Mouse (Mus musculus) embryonic stem cell, embryonic (primary cell): Measurements from ENCODE around the gene Psmc3ip.

Experiments
- CTCF ChIA-PET, 4 experiments: fragments of 300-600 bp in 2 of 4; fragments of 350-600 bp in 2 of 4; sonication (Branson Sonifier 250); formaldehyde crosslinking; loops; one replicate each; lab custom pipeline; 2022; ENCODE audit warnings: inconsistent platforms in 2 of 4; lab: Charles Lee
- POLR2A ChIA-PET, 4 experiments: fragments of 300-600 bp in 2 of 4; fragments of 350-600 bp in 2 of 4; sonication (Branson Sonifier 250); formaldehyde crosslinking; loops; one replicate each; lab custom pipeline; 2022; ENCODE audit warnings: antibody characterized with exemption in 4 of 4, inconsistent platforms in 1 of 4; lab: Charles Lee

The Psmc3ip gene

GRCm38 (mm10) chr11:101094930-101095313, 314 bp downstream of the Psmc3ip start:
- POLR2A ChIA-PET: interaction anchor here (0.6 to 4.2 kb wide), 45 partner anchors 7 to 349 kb away, joined by 3 to 39 read pairs (median 4); partner anchors contain the start of genes Coasy (in 3 of the 4), Mlx (in 2 of the 4), Naglu (in 2 of the 4) and Plekhh3 (in 2 of the 4)
- CTCF ChIA-PET: interaction anchor here (0.6 to 2.4 kb wide), 31 partner anchors 8 to 772 kb away, joined by 3 to 18 read pairs (median 4); partner anchors contain the start of genes Coasy (in 2 of the 4), Plekhh3 (in 2 of the 4), Retreg3 (in 2 of the 4) and Tubg1 (in 2 of the 4)

DNA sequence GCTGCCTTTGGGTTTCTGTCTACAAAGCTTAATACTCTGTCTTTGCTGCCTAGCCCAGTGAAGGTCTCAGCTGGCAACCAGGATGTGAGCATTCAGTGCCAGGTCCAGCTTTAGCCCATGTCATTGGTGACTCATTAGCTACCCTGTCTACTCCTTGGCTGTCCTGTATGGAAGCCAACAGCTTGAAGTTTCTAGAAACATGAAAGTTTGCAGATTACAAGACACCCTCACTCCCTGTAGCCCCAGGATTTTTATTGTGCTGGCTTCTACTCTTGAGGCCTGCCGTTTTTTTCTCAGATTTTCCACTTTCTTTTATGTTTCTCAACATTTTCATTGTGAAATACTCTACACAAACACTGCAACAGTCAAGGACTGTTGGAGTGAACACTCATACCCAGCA, 5.3 kb downstream of the Psmc3ip start:
- POLR2A ChIA-PET: interaction anchor here in 2 of 4 experiments (1.0 to 6.2 kb wide), 5 partner anchors 9 to 63 kb away, joined by 3 to 26 read pairs (median 6); partner anchors contain the start of gene Hsd17b1 (in 1 of the 2)
- CTCF ChIA-PET: no interaction called here

GRCm38 (mm10) chr11:101087682-101088055, 7.6 kb downstream of the Psmc3ip start:
- ChIA-PET CTCF (interaction anchor here in 3 of 4 experiments (0.7 to 2.4 kb wide), 6 partner anchors 11 to 113 kb away, joined by 3 to 8 read pairs (median 6); no protein-coding TSS in a partner anchor), POLR2A (interaction anchor here (0.6 to 6.2 kb wide), 27 partner anchors 8 to 795 kb away, joined by 3 to 26 read pairs (median 4); partner anchors contain the start of genes Psmc3ip (in 3 of the 4), Retreg3 (in 2 of the 4), Tubg1 (in 2 of the 4) and Atp6v0a1 (in 1 of the 4))

- CTCF ChIA-PET: interaction anchor here in 3 of 4 experiments (0.7 to 2.4 kb wide), 8 partner anchors 8 to 114 kb away, joined by 3 to 9 read pairs (median 8); partner anchors contain the start of gene Psmc3ip (in 1 of the 3)
- POLR2A ChIA-PET: interaction anchor here (0.6 to 6.2 kb wide), 30 partner anchors 7 to 794 kb away, joined by 3 to 39 read pairs (median 5); partner anchors contain the start of genes Psmc3ip (in 3 of the 4), Naglu (in 2 of the 4), Retreg3 (in 2 of the 4) and Tubg1 (in 2 of the 4)
These were observed 8.2 kb downstream of the Psmc3ip start, which contains the start of gene Mlx for GRCm38 (mm10) chr11:101086756-101087681. Gene Mlx (plus strand): TSS chr11:101087277.

GRCm38 (mm10) chr11:101086323-101086674, 8.9 kb downstream of the Psmc3ip start:
- ChIA-PET POLR2A (interaction anchor here in 2 of 4 experiments (0.6 to 6.2 kb wide), 15 partner anchors 8 to 565 kb away, joined by 3 to 39 read pairs (median 5); partner anchors contain the start of genes Psmc3ip (in 2 of the 2), Becn1 (in 1 of the 2), Hsd17b1 (in 1 of the 2) and Naglu (in 1 of the 2)), CTCF (interaction anchor here in 3 of 4 experiments (0.5 to 2.4 kb wide), 6 partner anchors 9 to 144 kb away, joined by 4 to 9 read pairs (median 8); partner anchors contain the start of gene Psmc3ip (in 1 of the 3))

DNA sequence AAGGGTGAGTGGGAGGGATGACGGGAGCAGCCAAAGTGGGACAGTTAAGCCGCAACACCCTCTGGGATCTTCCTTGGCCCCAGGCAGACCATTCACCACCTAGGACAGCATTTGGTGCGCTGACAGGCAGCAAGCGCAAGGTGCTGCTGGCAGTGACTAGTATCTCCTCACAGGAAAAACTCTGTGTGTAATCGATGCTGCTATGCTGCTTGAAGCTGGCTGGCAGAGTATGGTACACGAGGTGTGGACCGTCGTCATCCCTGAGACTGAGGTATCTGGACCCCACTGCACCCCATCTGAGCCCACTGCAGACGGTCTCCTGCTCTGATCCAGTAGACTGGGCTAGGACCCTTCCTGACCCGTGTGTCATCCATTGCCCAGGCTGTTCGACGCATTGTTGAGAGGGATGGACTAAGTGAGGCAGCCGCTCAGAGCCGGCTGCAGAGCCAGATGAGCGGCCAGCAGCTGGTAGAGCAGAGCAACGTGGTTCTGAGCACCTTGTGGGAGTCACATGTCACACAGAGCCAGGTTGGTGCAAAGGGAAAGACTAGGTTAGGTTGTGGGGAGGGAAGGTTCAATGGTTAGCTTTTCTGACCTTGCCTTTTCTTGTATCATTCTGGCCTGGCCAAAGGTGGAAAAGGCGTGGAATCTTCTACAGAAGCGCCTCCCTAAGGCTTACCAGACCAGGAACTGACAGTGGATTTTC, 9.5 kb downstream of the Psmc3ip start:
- ChIA-PET CTCF (interaction anchor here in 2 of 4 experiments (0.5 to 1.5 kb wide), 3 partner anchors 9 to 144 kb away, joined by 4 to 8 read pairs (median 5); partner anchors contain the start of gene Psmc3ip (in 1 of the 2)), POLR2A (interaction anchor here in 3 of 4 experiments (0.6 to 6.2 kb wide), 12 partner anchors 8 to 216 kb away, joined by 3 to 39 read pairs (median 4); partner anchors contain the start of genes Psmc3ip (in 3 of the 3), Becn1 (in 1 of the 3), Hsd17b1 (in 1 of the 3) and Naglu (in 1 of the 3))

- POLR2A ChIA-PET: interaction anchor here in 2 of 4 experiments (1.0 to 5.4 kb wide), 5 partner anchors 9 to 91 kb away, joined by 3 to 39 read pairs (median 8); partner anchors contain the start of genes Psmc3ip (in 2 of the 2) and Naglu (in 1 of the 2)
- CTCF ChIA-PET: interaction anchor here in 1 of 4 experiments (0.6 to 1.4 kb wide), 2 partner anchors 11 to 47 kb away, joined by 3 to 4 read pairs; partner anchors contain the start of gene Psmc3ip
These were observed 10.4 kb downstream of the Psmc3ip start for GRCm38 (mm10) chr11:101084811-101085210.

GRCm38 (mm10) chr11:101084246-101084645, 11.0 kb downstream of the Psmc3ip start:
- ChIA-PET CTCF (interaction anchor here in 1 of 4 experiments (0.6 to 1.4 kb wide), 2 partner anchors 11 to 48 kb away, joined by 3 to 4 read pairs; partner anchors contain the start of gene Psmc3ip), POLR2A (interaction anchor here in 3 of 4 experiments (0.6 to 5.4 kb wide), 6 partner anchors 9 to 211 kb away, joined by 3 to 39 read pairs (median 9); partner anchors contain the start of genes Psmc3ip (in 2 of the 3) and Naglu (in 1 of the 3))

- ChIA-PET POLR2A (interaction anchor here in 3 of 4 experiments (0.6 to 5.4 kb wide), 15 partner anchors 8 to 763 kb away, joined by 3 to 39 read pairs (median 7); partner anchors contain the start of genes Naglu (in 2 of the 3), Psmc3ip (in 2 of the 3), Rpl27 (in 2 of the 3) and Becn1 (in 1 of the 3)), CTCF (interaction anchor here (0.6 to 1.5 kb wide), 16 partner anchors 9 to 233 kb away, joined by 3 to 12 read pairs (median 4); partner anchors contain the start of genes Becn1 (in 1 of the 4), Naglu (in 1 of the 4), Plekhh3 (in 1 of the 4) and Psmc3ip (in 1 of the 4))
These were observed 12.0 kb downstream of the Psmc3ip start for GRCm38 (mm10) chr11:101083083-101083697.

DNA sequence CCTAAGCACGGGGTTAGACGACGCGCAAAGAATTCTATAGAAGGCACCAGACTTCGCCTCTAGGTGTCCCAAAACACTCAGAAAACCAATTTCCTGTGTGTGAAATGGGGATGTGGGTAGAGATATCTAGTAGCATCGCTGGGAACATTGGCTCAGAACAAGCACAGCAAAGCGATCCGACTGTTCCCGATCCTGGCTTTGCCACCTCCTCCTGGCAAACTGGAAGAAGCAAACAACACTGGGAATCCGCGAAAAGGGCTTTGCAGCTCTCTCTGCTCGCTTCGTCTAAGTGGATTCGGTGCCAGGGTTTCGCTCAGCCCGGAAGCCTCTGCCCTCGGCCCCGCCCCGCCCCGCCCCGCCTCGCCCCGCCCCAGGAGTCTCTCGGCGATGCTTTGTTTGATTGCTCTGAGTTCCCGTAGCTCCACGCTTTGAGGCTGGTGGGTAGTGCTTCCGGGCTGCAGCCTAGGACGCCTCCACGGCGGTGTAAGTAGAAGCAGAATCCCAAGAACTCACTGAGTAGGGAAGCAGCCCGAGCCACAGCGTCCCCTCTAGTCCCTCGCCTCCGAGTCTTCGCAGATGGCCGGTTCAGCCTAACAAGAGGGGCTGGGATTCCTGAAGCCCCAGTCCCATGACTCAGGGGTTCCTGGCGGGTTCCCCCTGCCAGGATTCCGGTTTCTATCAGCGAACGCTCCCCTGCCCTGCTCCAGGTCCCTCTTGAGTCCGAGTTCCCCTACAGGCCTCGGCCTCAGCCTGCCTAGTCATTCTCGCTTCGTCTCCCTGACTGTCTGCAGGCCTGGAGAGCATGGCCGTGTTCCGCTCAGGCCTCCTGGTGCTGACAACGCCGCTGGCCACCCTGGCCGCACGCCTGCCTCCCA, 12.8 kb downstream of the Psmc3ip start, which contains the start of gene Coasy:
Coasy (plus strand) TSS at position 358 of the 875 bp plus-strand sequence.
- POLR2A ChIA-PET: interaction anchor here in 3 of 4 experiments (0.6 to 5.4 kb wide), 35 partner anchors 12 to 762 kb away, joined by 3 to 39 read pairs (median 4); partner anchors contain the start of genes Psmc3ip (in 3 of the 3), Rpl27 (in 3 of the 3), Naglu (in 2 of the 3) and Plekhh3 (in 2 of the 3)
- CTCF ChIA-PET: interaction anchor here (0.6 to 1.5 kb wide), 23 partner anchors 9 to 555 kb away, joined by 3 to 12 read pairs (median 4); partner anchors contain the start of genes Psmc3ip (in 3 of the 4), Acly (in 1 of the 4), Becn1 (in 1 of the 4) and Naglu (in 1 of the 4)

GRCm38 (mm10) chr11:101081659-101082058, 13.6 kb downstream of the Psmc3ip start:
- POLR2A ChIA-PET: interaction anchor here in 3 of 4 experiments (0.5 to 5.4 kb wide), 30 partner anchors 12 to 762 kb away, joined by 3 to 39 read pairs (median 4); partner anchors contain the start of genes Psmc3ip (in 3 of the 3), Rpl27 (in 3 of the 3), Naglu (in 2 of the 3) and Cntnap1 (in 1 of the 3)
- CTCF ChIA-PET: interaction anchor here in 3 of 4 experiments (0.6 to 1.5 kb wide), 11 partner anchors 11 to 554 kb away, joined by 3 to 12 read pairs (median 4); partner anchors contain the start of genes Acly (in 1 of the 3), Becn1 (in 1 of the 3), Plekhh3 (in 1 of the 3) and Psmc3ip (in 1 of the 3)

DNA sequence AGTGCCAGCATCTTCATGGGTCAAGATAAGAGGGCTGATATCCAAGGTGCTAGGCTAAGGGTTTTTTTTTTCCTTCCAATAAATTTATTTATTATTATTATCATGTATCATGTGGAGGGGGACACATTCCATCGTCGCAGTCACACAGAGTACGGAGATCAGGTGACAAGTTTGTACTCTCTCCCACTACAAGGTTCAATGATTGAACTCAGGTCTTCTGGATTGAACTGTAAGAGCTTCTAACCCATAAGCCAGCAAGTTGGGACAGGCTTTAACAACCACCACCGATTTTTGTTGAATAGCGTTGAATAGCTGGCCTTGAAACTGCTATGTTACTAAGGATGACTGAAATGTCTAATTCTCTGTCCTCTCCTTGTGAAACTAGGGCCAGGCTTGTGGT, 14.8 kb downstream of the Psmc3ip start:
- ChIA-PET CTCF (interaction anchor here in 2 of 4 experiments (0.6 to 1.4 kb wide), 4 partner anchors 91 to 119 kb away, joined by 3 to 10 read pairs (median 6); partner anchors contain the start of gene Plekhh3 (in 1 of the 2)), POLR2A (interaction anchor here in 3 of 4 experiments (0.6 to 4.0 kb wide), 16 partner anchors 9 to 390 kb away, joined by 3 to 22 read pairs (median 4); partner anchors contain the start of genes Naglu (in 3 of the 3), Stat3 (in 2 of the 3), Plekhh3 (in 1 of the 3) and Rpl27 (in 1 of the 3))

DNA sequence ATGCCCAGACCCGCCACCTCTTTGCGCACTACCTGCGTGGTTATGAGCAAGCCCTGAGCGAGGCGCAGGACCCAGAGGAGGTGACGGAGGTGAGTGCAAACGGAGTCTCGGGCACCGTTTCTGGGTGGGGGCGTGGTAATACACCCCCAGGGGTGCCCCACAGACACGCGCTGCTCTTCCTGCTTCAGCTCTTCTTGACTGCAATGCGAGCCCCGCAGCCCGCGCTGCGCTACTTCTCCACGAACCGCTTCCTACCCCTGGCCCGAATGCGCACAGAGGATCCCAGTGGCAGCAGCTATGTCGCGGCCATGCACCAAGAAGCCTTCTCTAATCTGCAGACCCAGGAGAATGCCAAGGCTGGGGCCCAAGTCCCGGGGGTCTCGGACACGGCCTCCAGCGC, 15.5 kb downstream of the Psmc3ip start:
- POLR2A ChIA-PET: interaction anchor here in 3 of 4 experiments (0.6 to 4.0 kb wide), 29 partner anchors 8 to 479 kb away, joined by 3 to 22 read pairs (median 3); partner anchors contain the start of genes Naglu (in 3 of the 3), Psmc3ip (in 2 of the 3), Stat3 (in 2 of the 3) and Plekhh3 (in 1 of the 3)
- CTCF ChIA-PET: interaction anchor here (0.6 to 1.4 kb wide), 11 partner anchors 9 to 174 kb away, joined by 3 to 10 read pairs (median 3); partner anchors contain the start of genes Ccr10 (in 1 of the 4), Naglu (in 1 of the 4), Plekhh3 (in 1 of the 4) and Psmc3ip (in 1 of the 4)
